Mouse (Mus musculus) forebrain, embryonic 15.5 days (tissue): ENCODE measurements around the gene Gm21954. TPM values are rescaled to one million over a fixed set of nuclear protein-coding genes. Genes with fewer than 3 reads are reported as not detected.

Experiments used
- ATAC-seq: fragments of 200-750 bp; cut with Nextera tagmentation; replicated peaks from 2 replicates; pipeline ENCODE4 v1.8.0; 2017; ENCODE audit warnings: mild to moderate bottlenecking, moderate TSS enrichment, moderate library complexity
- H3K27ac ChIP-seq: fragments of 300-500 bp; sonication (generic); replicated peaks from 2 replicates; pipeline ENCODE4 v1.5.1; 2015; ENCODE audit warnings: mild to moderate bottlenecking, inconsistent platforms
- H3K27me3 ChIP-seq: fragments of 300-500 bp; sonication (generic); 2 replicates; pipeline ENCODE4 v1.6.1; 2015; ENCODE audit warnings: inconsistent platforms
- H3K36me3 ChIP-seq: fragments of 300-500 bp; sonication (generic); 2 replicates; pipeline ENCODE4 v1.6.1; 2015; ENCODE audit warnings: mild to moderate bottlenecking, inconsistent platforms
- H3K4me1 ChIP-seq: fragments of 300-500 bp; sonication (generic); 2 replicates; pipeline ENCODE4 v1.6.1; 2015; ENCODE audit warnings: inconsistent platforms
- H3K4me2 ChIP-seq: fragments of 300-500 bp; sonication (generic); replicated peaks from 2 replicates; pipeline ENCODE4 v1.6.1; 2015; ENCODE audit warnings: mild to moderate bottlenecking, inconsistent platforms
- H3K4me3 ChIP-seq: fragments of 300-500 bp; sonication (generic); 2 replicates; pipeline ENCODE4 v1.5.1; 2015; ENCODE audit warnings: mild to moderate bottlenecking, inconsistent platforms
- H3K9ac ChIP-seq: fragments of 300-500 bp; sonication (generic); replicated peaks from 2 replicates; pipeline ENCODE4 v1.6.1; 2015; ENCODE audit warnings: mild to moderate bottlenecking, inconsistent platforms
- H3K9me3 ChIP-seq: fragments of 300-500 bp; sonication (generic); 2 replicates; pipeline ENCODE4 v1.6.1; 2016; ENCODE audit warnings: inconsistent platforms
- WGBS: fragments of 180-500 bp; shearing (Covaris S2); methylation state at CpG from one replicate; pipeline ENCODE4 v1.1.7; 2015; ENCODE audit warnings: mixed read lengths; 5-methylcytosine and 5-hydroxymethylcytosine counted together
- polyA plus RNA-seq: library from polyadenylated mRNA; unstranded; fragments of >200 nt; fragmentation: Nextera tagmentation; extraction: Ambion mirVana; gene quantifications from 2 replicates; pipeline ENCODE4 v1.2.1, GENCODE M21; 2015

The Gm21954 gene
- polyA plus RNA-seq, 1 experiment from 2014 or later = not detected

DNA sequence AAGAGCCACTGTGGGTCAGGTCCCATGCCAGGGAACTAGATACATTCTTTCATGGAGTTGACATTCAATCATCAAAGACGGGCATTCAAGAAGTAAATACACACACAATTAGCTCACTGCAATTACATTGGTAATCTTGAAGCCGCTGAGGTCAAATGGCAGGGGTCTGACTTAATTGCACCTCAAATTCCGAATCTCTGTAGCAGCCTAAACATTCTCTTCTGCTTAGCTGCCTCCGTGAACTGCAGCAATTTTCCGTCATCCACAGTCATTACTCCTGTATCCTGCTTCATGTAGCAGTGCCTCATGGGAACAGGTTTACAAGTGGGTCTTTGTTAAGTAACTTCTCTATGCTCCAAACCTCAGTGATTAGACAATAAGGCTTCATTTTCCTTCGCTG is 20.0 kb upstream of the Gm21954 start:
- H3K27me3 ChIP-seq = no peaks in the 10 kb centered on the region
- no peak for ATAC-seq
- no peak overlapping the region for H3K4me3 ChIP-seq
- 0 out of 2 replicates have a peak, but pooled peaks cover 6% of the 10 kb centered on the region for H3K4me1 ChIP-seq
- H3K9me3 ChIP-seq = no peaks in the 10 kb centered on the region
- no peak overlapping the region for H3K4me2 ChIP-seq
- H3K9ac ChIP-seq = no peak overlapping the region
- peaks cover 24% of the 10 kb centered on the region; the same call in 1 of the 2 replicates for H3K36me3 ChIP-seq
- H3K27ac ChIP-seq = no peak overlapping the region; the same call in 1 of the 2 replicates
- 11% methylated on average over 6 of the region's 6 CpGs for WGBS

DNA sequence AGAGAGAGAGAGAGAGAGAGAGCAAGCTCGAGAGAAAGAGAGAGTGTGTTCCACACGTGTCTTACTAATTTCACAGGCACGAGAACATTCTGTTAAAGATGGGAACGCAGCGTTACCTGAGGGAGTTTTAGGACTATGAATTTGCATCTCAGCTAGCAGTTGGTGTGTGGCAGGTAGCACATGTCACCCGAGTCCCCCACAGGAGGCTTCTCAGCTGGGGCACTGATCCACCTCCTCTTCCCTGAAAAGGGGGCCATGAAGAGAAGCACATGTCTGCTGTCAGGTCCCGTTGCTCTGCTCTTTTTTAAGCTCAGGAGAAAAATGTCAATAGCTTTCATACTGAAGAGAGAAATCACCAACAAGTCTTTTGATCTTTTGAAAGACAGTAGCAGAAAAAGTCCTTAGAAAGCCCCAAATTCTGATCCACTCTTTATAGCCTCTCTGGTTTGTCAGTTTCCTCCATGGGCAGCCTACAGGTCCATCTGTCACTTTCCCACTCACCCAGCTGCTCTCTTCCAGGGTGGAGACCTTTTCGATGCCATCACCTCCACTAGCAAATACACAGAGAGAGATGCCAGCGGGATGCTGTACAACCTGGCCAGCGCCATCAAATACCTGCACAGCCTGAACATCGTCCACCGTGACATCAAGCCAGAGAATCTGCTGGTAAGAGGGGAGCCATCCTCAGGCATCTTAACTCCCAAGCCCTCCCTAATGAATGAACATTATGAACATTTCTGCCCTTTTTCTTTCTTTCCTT is 17.4 kb upstream of the Gm21954 start:
- Histone ChIP-seq H3K4me1 (0 out of 2 replicates have a peak, but pooled peaks cover 6% of the 10 kb centered on the region), H3K9me3 (no peaks in the 10 kb centered on the region), H3K27me3 (no peaks in the 10 kb centered on the region), H3K4me3 (no peak overlapping the region), H3K27ac (no peak overlapping the region), H3K9ac (no peak overlapping the region), H3K4me2 (no peak overlapping the region), H3K36me3 (peaks cover 29% of the 10 kb centered on the region)
- ATAC-seq = no peak
- WGBS = 85% methylated on average over 12 of the region's 12 CpGs

DNA sequence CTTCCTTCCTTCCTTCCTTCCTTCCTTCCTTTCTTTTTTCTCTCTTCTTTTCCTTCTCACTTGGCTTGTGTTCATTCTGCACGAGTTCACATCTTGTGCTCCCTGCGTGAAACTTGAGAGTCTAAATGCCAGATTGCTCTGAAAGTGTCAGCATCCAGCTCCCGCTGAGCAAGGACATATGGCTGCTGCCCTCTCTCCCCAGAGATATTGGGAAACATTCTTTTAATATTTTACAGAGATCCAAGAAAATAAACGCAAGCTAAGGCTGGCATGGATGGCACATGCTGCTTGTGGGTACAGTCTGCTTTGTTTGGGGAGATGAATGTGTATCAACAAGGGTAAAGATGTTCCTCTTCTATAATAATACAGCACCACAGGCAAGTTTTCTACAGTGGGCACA is 11.3 kb upstream of the Gm21954 start:
- 53% methylated on average over 4 of the region's 4 CpGs for WGBS
- Histone ChIP-seq H3K4me2 (no peak overlapping the region), H3K9me3 (no peaks in the 10 kb centered on the region), H3K9ac (no peak overlapping the region), H3K4me1 (no peaks in the 10 kb centered on the region), H3K36me3 (peaks cover 32% of the 10 kb centered on the region), H3K4me3 (no peak overlapping the region), H3K27ac (no peak overlapping the region), H3K27me3 (no peaks in the 10 kb centered on the region)
- ATAC-seq = no peak

- Histone ChIP-seq H3K9ac (no peak overlapping the region), H3K27ac (no peak overlapping the region), H3K4me1 (no peaks in the 10 kb centered on the region), H3K36me3 (peaks cover 21% of the 10 kb centered on the region), H3K4me3 (no peak overlapping the region), H3K4me2 (no peak overlapping the region), H3K27me3 (no peaks in the 10 kb centered on the region), H3K9me3 (no peaks in the 10 kb centered on the region)
- 73% methylated on average over 1 of the region's 1 CpGs for WGBS
- no peak for ATAC-seq
Measured at GRCm38 (mm10) chr3:55481140-55481539, 9.1 kb upstream of the Gm21954 start.

GRCm38 (mm10) chr3:55479306-55479705 is 7.3 kb upstream of the Gm21954 start:
- no peaks in the 10 kb centered on the region for H3K4me1 ChIP-seq
- ATAC-seq = no peak
- peaks cover 17% of the 10 kb centered on the region for H3K36me3 ChIP-seq
- H3K9me3 ChIP-seq = no peaks in the 10 kb centered on the region
- no peak overlapping the region for H3K9ac ChIP-seq
- no peak overlapping the region for H3K4me3 ChIP-seq
- H3K4me2 ChIP-seq = no peak overlapping the region
- no peaks in the 10 kb centered on the region for H3K27me3 ChIP-seq
- H3K27ac ChIP-seq = no peak overlapping the region
- 92% methylated on average over 4 of the region's 4 CpGs for WGBS

DNA sequence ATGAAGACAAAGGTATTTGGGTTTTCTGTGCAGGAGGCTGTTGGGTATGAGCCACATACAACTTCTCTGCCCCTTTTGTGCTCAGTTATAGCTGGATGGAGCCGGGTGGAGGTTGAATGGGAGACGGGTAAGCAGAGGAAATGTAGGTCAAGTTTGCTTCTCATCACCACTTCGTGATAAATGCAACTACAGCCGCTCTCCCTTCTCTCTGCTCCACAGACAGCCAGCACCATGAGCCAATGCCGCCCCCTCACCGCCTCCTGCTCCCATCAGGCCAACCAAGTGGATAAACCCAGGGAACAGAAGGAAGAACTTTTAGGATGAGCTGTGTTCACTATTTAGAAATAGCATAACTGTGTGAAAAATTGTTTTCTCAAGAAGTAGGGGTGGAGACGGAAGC is 4.7 kb upstream of the Gm21954 start:
- 91% methylated on average over 7 of the region's 7 CpGs for WGBS
- Histone ChIP-seq H3K9me3 (no peaks in the 10 kb centered on the region), H3K36me3 (peaks cover 11% of the 10 kb centered on the region), H3K4me1 (no peaks in the 10 kb centered on the region), H3K27me3 (no peaks in the 10 kb centered on the region), H3K4me2 (no peak overlapping the region), H3K4me3 (no peak overlapping the region), H3K27ac (no peak overlapping the region), H3K9ac (no peak overlapping the region)
- ATAC-seq = no peak

- 54% methylated on average over 6 of the region's 6 CpGs for WGBS
Measured at GRCm38 (mm10) chr3:55473146-55473545, 1.1 kb upstream of the Gm21954 start.

GRCm38 (mm10) chr3:55466348-55466747 is 5.7 kb downstream of the Gm21954 start:
- H3K36me3 ChIP-seq = 0 out of 2 replicates have a peak, but pooled peaks cover 3% of the 10 kb centered on the region
- H3K4me2 ChIP-seq = no peak overlapping the region
- 58% methylated on average over 9 of the region's 9 CpGs for WGBS

More at GRCm38 (mm10) chr3:55473146-55473545, 1.1 kb upstream of the Gm21954 start:
- Histone ChIP-seq H3K27me3 (no peaks in the 10 kb centered on the region), H3K4me3 (no peak overlapping the region), H3K4me2 (no peak overlapping the region), H3K9me3 (no peaks in the 10 kb centered on the region), H3K4me1 (no peaks in the 10 kb centered on the region), H3K9ac (no peak overlapping the region), H3K36me3 (no peaks in the 10 kb centered on the region), H3K27ac (no peak overlapping the region)
- ATAC-seq = no peak

GRCm38 (mm10) chr3:55465785-55466184 is 6.2 kb downstream of the Gm21954 start:
- ATAC-seq = no peak
- WGBS = 77% methylated on average over 8 of the region's 8 CpGs
- Histone ChIP-seq H3K27ac (no peak overlapping the region), H3K36me3 (0 out of 2 replicates have a peak, but pooled peaks cover 3% of the 10 kb centered on the region), H3K4me2 (no peak overlapping the region), H3K4me1 (peaks cover 31% of the 10 kb centered on the region), H3K4me3 (no peak overlapping the region), H3K27me3 (no peaks in the 10 kb centered on the region), H3K9ac (no peak overlapping the region), H3K9me3 (no peaks in the 10 kb centered on the region)

More at GRCm38 (mm10) chr3:55466348-55466747, 5.7 kb downstream of the Gm21954 start:
- H3K27me3 ChIP-seq = no peaks in the 10 kb centered on the region
- H3K27ac ChIP-seq = no peak overlapping the region
- no peak overlapping the region for H3K4me3 ChIP-seq
- no peak for ATAC-seq
- H3K9ac ChIP-seq = no peak overlapping the region
- H3K9me3 ChIP-seq = no peaks in the 10 kb centered on the region
- H3K4me1 ChIP-seq = peaks cover 25% of the 10 kb centered on the region

DNA sequence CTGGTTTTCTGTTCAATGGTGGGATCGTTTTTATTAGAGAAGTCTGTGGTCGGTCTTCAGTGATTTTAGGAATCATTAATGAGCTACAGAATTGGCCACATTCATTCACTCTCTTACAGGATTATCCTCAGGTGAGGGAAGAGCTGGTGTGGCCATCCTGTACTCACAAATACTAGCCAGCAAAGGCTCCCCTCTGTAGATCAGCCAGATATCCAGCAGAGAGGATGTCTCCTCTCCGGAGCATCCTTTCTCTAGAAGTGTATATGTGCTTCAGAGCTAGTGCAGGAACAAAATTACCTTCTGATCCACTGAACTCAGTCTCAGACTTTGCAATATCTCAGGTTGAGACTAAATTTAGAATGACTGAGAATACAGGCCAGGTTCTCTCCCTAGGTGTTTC is 7.8 kb downstream of the Gm21954 start:
- Histone ChIP-seq H3K27ac (no peak overlapping the region), H3K4me3 (no peak overlapping the region), H3K4me2 (no peak overlapping the region), H3K36me3 (peaks cover 9% of the 10 kb centered on the region; the same call in 1 of the 2 replicates), H3K4me1 (peaks cover 33% of the 10 kb centered on the region), H3K27me3 (no peaks in the 10 kb centered on the region), H3K9me3 (0 out of 2 replicates have a peak, but pooled peaks cover 2% of the 10 kb centered on the region), H3K9ac (no peak overlapping the region)
- no peak for ATAC-seq
- WGBS = 44% methylated on average over 3 of the region's 3 CpGs

DNA sequence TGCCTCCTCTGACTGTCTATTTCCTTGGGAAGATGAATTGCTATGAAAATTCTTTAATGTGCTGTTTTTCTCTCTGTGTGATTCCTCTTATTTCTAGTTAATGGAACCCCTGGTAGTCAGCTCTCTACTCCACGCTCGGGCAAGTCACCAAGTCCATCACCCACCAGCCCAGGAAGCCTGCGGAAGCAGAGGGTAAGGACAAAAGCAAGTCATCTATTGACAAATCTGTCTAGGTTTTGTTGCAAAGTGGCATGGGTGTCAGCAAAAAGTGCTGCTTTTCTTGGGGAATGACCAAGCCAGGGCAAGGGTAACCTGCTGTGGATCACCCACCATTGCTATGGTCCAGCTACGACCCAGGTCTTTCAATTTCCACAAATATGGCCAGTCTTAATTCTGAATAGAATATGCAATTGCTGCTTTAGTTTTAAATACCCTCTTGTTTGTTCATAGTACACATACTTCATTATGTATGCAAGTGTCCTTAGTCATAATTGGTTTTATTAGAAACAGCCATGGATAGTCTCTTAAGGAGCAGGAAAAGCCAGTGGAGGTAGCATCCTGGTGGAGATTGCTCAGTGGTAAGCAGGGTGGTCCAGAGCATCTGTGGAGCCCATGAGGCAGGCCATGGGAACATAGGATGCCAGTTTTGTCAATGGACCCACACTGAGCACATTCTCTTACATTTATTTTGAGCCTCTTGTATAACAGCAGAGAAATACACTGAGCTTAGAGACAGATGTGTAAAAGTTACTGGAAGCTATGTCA is 8.9 kb downstream of the Gm21954 start:
- Histone ChIP-seq H3K9me3 (0 out of 2 replicates have a peak, but pooled peaks cover 2% of the 10 kb centered on the region), H3K4me3 (no peak overlapping the region), H3K4me2 (no peak overlapping the region)

More for the DNA sequence above, 8.9 kb downstream of the Gm21954 start:
- Histone ChIP-seq H3K4me1 (peaks cover 33% of the 10 kb centered on the region), H3K36me3 (peaks cover 9% of the 10 kb centered on the region; the same call in 1 of the 2 replicates), H3K27ac (no peak overlapping the region), H3K27me3 (no peaks in the 10 kb centered on the region), H3K9ac (no peak overlapping the region)
- no peak for ATAC-seq
- 78% methylated on average over 4 of the region's 4 CpGs for WGBS
